24 mouse cellular contexts compared by ENCODE assay signal in the genomic region with DNA sequence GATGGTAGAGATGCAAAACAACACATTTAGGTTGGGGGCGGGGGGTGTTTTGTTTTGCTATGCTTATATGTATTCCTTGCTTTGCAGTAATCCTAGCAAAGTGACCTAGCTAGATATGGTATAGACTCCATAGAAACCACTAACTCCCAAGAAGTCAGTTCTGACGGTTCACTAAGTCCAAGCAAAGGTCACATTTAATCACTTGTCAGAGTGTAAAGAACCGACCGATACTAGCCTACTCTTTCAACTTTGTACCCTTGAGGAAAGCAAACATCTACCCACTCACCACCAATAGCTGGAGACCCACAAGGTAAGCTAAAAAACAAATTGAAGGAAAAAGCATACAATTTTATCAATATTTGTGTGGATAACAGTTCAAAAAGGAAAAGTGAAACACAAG.
"Had no signal": no experiment of that assay in that cellular context is flagged by ENCODE, and none has a peak within 500 bp of the region (broad histone marks: within the 10 kb centered on the region; RNA-seq: fewer than 3 reads in every experiment).

No protein-coding gene starts in this region.

- DNase-seq: gastrocnemius, adult 2 months; gastrocnemius, postnatal 10 days; gastrocnemius, postnatal 25 days; heart, adult 2 months; heart, postnatal 4 days; kidney, adult 18-20 months; kidney, adult 8-10 months; kidney, postnatal 10 days; kidney, postnatal 25 days; kidney, postnatal 4 days had no signal

- H3K27ac ChIP-seq: gastrocnemius, adult 2 months; heart, adult 2 months; heart, embryonic 13.5 days; heart, embryonic 15.5 days; hindbrain, embryonic 10.5 days; hindbrain, embryonic 12.5 days; hindbrain, embryonic 14.5 days; layer of hippocampus, adult 2 months; left cerebral cortex, adult 2 months; limb, embryonic 10.5 days; limb, embryonic 12.5 days had no signal

- H3K9ac ChIP-seq: heart, embryonic 13.5 days; heart, embryonic 15.5 days; hindbrain, embryonic 12.5 days; hindbrain, embryonic 14.5 days; limb, embryonic 12.5 days had no signal

- H3K4me2 ChIP-seq: heart, embryonic 11.5 days; heart, embryonic 13.5 days; heart, embryonic 15.5 days; hindbrain, embryonic 12.5 days; hindbrain, embryonic 14.5 days; limb, embryonic 12.5 days had no signal

- ATAC-seq: forebrain, embryonic 16.5 days; hindbrain, embryonic 16.5 days; inflammation-experienced regulatory T-cells, adult 6 months; intestine, postnatal 0 days had no signal

- H3K4me1 ChIP-seq: heart, embryonic 13.5 days; heart, embryonic 15.5 days; limb, embryonic 10.5 days; limb, embryonic 12.5 days had no signal

- H3K4me3 ChIP-seq: gastrocnemius, adult 2 months; heart, adult 2 months; heart, embryonic 13.5 days; heart, embryonic 15.5 days; hindbrain, embryonic 10.5 days; hindbrain, embryonic 12.5 days; layer of hippocampus, adult 2 months; left cerebral cortex, adult 2 months; limb, embryonic 10.5 days; limb, embryonic 12.5 days had no signal

- H3K9me3 ChIP-seq: heart, embryonic 13.5 days; heart, embryonic 15.5 days; hindbrain, embryonic 10.5 days; hindbrain, embryonic 12.5 days; limb, embryonic 10.5 days; limb, embryonic 12.5 days had no signal

- H3K27me3 ChIP-seq: heart, embryonic 13.5 days; heart, embryonic 15.5 days; hindbrain, embryonic 12.5 days; limb, embryonic 12.5 days had no signal

- H3K36me3 ChIP-seq: heart, embryonic 13.5 days; heart, embryonic 15.5 days; hindbrain, embryonic 10.5 days; hindbrain, embryonic 12.5 days; limb, embryonic 10.5 days; limb, embryonic 12.5 days had no signal
